Comparison of ENCODE assay signal across 9 mouse cellular contexts in the genomic region with DNA sequence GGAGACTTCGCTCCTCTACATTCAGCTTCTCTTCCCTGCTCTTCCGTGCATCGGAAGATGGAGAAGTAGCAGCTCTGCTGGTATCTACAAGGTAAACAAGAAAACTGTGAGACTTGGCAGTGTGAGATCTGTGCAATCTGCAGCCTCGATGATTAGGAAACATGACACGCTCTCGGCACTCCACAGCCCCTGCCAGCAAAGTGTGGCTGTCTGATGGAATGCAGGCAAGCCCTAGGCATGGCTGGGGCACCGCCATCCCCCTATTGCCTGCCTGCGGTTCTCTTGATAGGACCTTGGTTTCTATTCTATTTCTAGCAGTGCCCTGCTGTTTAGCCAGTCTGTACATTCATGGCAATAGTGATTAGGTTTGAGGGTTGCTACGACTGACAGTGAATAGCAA. TPM values are rescaled to one million over a fixed set of nuclear protein-coding genes. Genes with fewer than 3 reads are reported as not detected.
A peak's percentile ranks its signal among the peaks of the same experiment; 100 is the strongest.
DNase-seq lines count a peak whose midpoint lies in the region; ATAC-seq lines count a peak whose summit lies in the region.
"Had no signal": no experiment of that assay in that cellular context is flagged by ENCODE, and none has a peak within 500 bp of the region (broad histone marks: within the 10 kb centered on the region; RNA-seq: fewer than 3 reads in every experiment).

No protein-coding gene starts in this region.

- no peaks in the 10 kb centered on the region for H3K9me3 ChIP-seq in erythroblast, embryonic 14.5 days (ENCODE audit: control insufficient read depth, low read length)
- no peaks in the 10 kb centered on the region for H3K9me3 ChIP-seq in neural tube, embryonic 13.5 days
- H3K9me3 ChIP-seq in hindbrain, embryonic 14.5 days (ENCODE audit: control insufficient read depth, low read length) = no peaks in the 10 kb centered on the region
- H3K9me3 ChIP-seq in neural tube, embryonic 15.5 days (replicated peaks) = no peaks in the 10 kb centered on the region
- H3K9me3 ChIP-seq in kidney, embryonic 14.5 days (ENCODE audit: control insufficient read depth, low read length) = no peaks in the 10 kb centered on the region
- H3K9me3 ChIP-seq: limb, embryonic 12.5 days had no signal

- no peak overlapping the region for H3K4me2 ChIP-seq in neural tube, embryonic 13.5 days
- H3K4me2 ChIP-seq in hindbrain, embryonic 14.5 days (replicated peaks) = no peak overlapping the region
- H3K4me2 ChIP-seq in neural tube, embryonic 15.5 days = peak overlapping the region; percentile 3; the same call in 1 of the 2 replicates
- H3K4me2 ChIP-seq in kidney, embryonic 14.5 days (replicated peaks; ENCODE audit: low read depth, low read length) = no peak overlapping the region
- H3K4me2 ChIP-seq: limb, embryonic 12.5 days had no signal

- peak overlapping the region; percentile 33 for H3K4me3 ChIP-seq in erythroblast, embryonic 14.5 days (replicated peaks)
- H3K4me3 ChIP-seq in neural tube, embryonic 13.5 days = no peak overlapping the region
- H3K4me3 ChIP-seq in hindbrain, embryonic 14.5 days (replicated peaks; ENCODE audit: low read length) = no peak overlapping the region
- H3K4me3 ChIP-seq in neural tube, embryonic 15.5 days (replicated peaks) = no peak overlapping the region
- H3K4me3 ChIP-seq in kidney, embryonic 14.5 days (ENCODE audit: low read length) = no peak overlapping the region
- H3K4me3 ChIP-seq: limb, embryonic 12.5 days had no signal

- H3K27me3 ChIP-seq in erythroblast, embryonic 14.5 days (ENCODE audit: control insufficient read depth) = no peaks in the 10 kb centered on the region; the same call in 1 of the 2 replicates
- H3K27me3 ChIP-seq in neural tube, embryonic 13.5 days = no peaks in the 10 kb centered on the region
- H3K27me3 ChIP-seq in hindbrain, embryonic 14.5 days (ENCODE audit: control insufficient read depth, insufficient read depth, low read length) = no peaks in the 10 kb centered on the region
- H3K27me3 ChIP-seq in neural tube, embryonic 15.5 days (replicated peaks) = no peaks in the 10 kb centered on the region
- no peaks in the 10 kb centered on the region for H3K27me3 ChIP-seq in kidney, embryonic 14.5 days (ENCODE audit: control insufficient read depth, insufficient read depth, low read length)
- H3K27me3 ChIP-seq: limb, embryonic 12.5 days had no signal

- no peak for DNase-seq in neural tube, embryonic 10.5 days (ENCODE audit: extremely low spot score, low spot score)
- DNase-seq in hindbrain, embryonic 14.5 days (ENCODE audit: low spot score) = peak; percentile 33
- no peak for DNase-seq in kidney, postnatal 36 days

- WGBS in neural tube, embryonic 13.5 days = 52% methylated on average over 9 of the region's 9 CpGs
- WGBS in hindbrain, embryonic 14.5 days = 59% methylated on average over 9 of the region's 9 CpGs
- WGBS in neural tube, embryonic 15.5 days = 39% methylated on average over 9 of the region's 9 CpGs
- WGBS in kidney, embryonic 14.5 days = 47% methylated on average over 9 of the region's 9 CpGs

- peak overlapping the region; percentile 34; the same call in 1 of the 2 replicates for H3K27ac ChIP-seq in neural tube, embryonic 13.5 days (replicated peaks)
- peak overlapping the region; percentile 28 for H3K27ac ChIP-seq in hindbrain, embryonic 14.5 days
- peak overlapping the region; percentile 61 for H3K27ac ChIP-seq in neural tube, embryonic 15.5 days (replicated peaks)
- no peak overlapping the region for H3K27ac ChIP-seq in kidney, embryonic 14.5 days (ENCODE audit: low read depth, low read length)

- H3K9ac ChIP-seq in neural tube, embryonic 13.5 days = no peak overlapping the region
- H3K9ac ChIP-seq in hindbrain, embryonic 14.5 days = no peak overlapping the region
- H3K9ac ChIP-seq in neural tube, embryonic 15.5 days (replicated peaks) = no peak overlapping the region
- no peak overlapping the region for H3K9ac ChIP-seq in kidney, embryonic 14.5 days (ENCODE audit: low read depth, low read length)
- H3K9ac ChIP-seq: limb, embryonic 12.5 days had no signal

- peaks cover 88% of the 10 kb centered on the region for H3K4me1 ChIP-seq in erythroblast, embryonic 14.5 days (ENCODE audit: control insufficient read depth)
- peaks cover 42% of the 10 kb centered on the region for H3K4me1 ChIP-seq in neural tube, embryonic 13.5 days (replicated peaks)
- H3K4me1 ChIP-seq in hindbrain, embryonic 14.5 days (replicated peaks; ENCODE audit: control insufficient read depth, insufficient read depth, low read length) = peaks cover 10% of the 10 kb centered on the region
- peaks cover 39% of the 10 kb centered on the region for H3K4me1 ChIP-seq in neural tube, embryonic 15.5 days
- peaks cover 16% of the 10 kb centered on the region for H3K4me1 ChIP-seq in kidney, embryonic 14.5 days (ENCODE audit: control insufficient read depth, insufficient read depth, low read length)

- H3K36me3 ChIP-seq in erythroblast, embryonic 14.5 days (ENCODE audit: control insufficient read depth) = no peaks in the 10 kb centered on the region
- H3K36me3 ChIP-seq in neural tube, embryonic 13.5 days = no peaks in the 10 kb centered on the region
- H3K36me3 ChIP-seq in hindbrain, embryonic 14.5 days (replicated peaks; ENCODE audit: control insufficient read depth, insufficient read depth) = no peaks in the 10 kb centered on the region
- H3K36me3 ChIP-seq in neural tube, embryonic 15.5 days = no peaks in the 10 kb centered on the region
- no peaks in the 10 kb centered on the region for H3K36me3 ChIP-seq in kidney, embryonic 14.5 days (ENCODE audit: control insufficient read depth, insufficient read depth, low read length)
- H3K36me3 ChIP-seq: limb, embryonic 12.5 days had no signal

- no peak for ATAC-seq in erythroblast, adult 5-6 weeks (replicated peaks; ENCODE audit: low FRiP score, poor library complexity, severe bottlenecking)
- peak; percentile 60 for ATAC-seq in neural tube, embryonic 13.5 days (ENCODE audit: low read depth)
- ATAC-seq in hindbrain, embryonic 14.5 days (ENCODE audit: low FRiP score) = peak; percentile 27; the same call in 1 of the 2 replicates
- peak; percentile 53; the same call in 1 of the 2 replicates for ATAC-seq in neural tube, embryonic 15.5 days (ENCODE audit: low FRiP score)
- ATAC-seq in kidney, embryonic 14.5 days (ENCODE audit: low FRiP score, low TSS enrichment) = no peak

RNA-seq across cellular contexts. Expression of gene Ptpre, which starts 59.7 kb away (rescaled TPM):
- 0.01 TPM in 1 of 2 replicates, not detected in the other for polyA plus RNA-seq in erythroblast, embryonic 14.5 days (2012)
- 11.9 and 16.1 TPM in 2 replicates for total RNA-seq in erythroblast, adult 5-6 weeks (2015; ENCODE audit: low replicate concordance)
- total RNA-seq in erythroblast, adult 5-6 weeks (2017; ENCODE audit: low replicate concordance) = 19.1 and 19.7 TPM in 2 replicates
- 4.1 and 5.3 TPM in 2 replicates for polyA plus RNA-seq in neural tube, embryonic 13.5 days (2015; fragmentation: Nextera tagmentation; extraction: Ambion mirVana)
- 6.9 and 7.9 TPM in 2 replicates for polyA plus RNA-seq in hindbrain, embryonic 14.5 days (2014; fragmentation: Nextera tagmentation; extraction: Ambion mirVana)
- 10.0 and 11.0 TPM in 2 replicates for polyA plus RNA-seq in neural tube, embryonic 15.5 days (2015; fragmentation: Nextera tagmentation; extraction: Ambion mirVana)
- 1.6 and 2.0 TPM in 2 replicates for polyA plus RNA-seq in kidney, embryonic 14.5 days (2014; fragmentation: Nextera tagmentation; extraction: Ambion mirVana)

Comparison
In these comparisons a context has a peak if more than half of its experiments do, and no peak if none do; other contexts are left out.
1. ATAC-seq: peak in neural tube, embryonic 13.5 days (single experiment), hindbrain, embryonic 14.5 days (single experiment) and neural tube, embryonic 15.5 days (single experiment); none in erythroblast, adult 5-6 weeks (single experiment) and kidney, embryonic 14.5 days (single experiment).